Mouse (Mus musculus) E14TG2a.4 (cell line): ENCODE results near the gene Syndig1.

Experiments
- CTCF ChIP-seq: conservative IDR thresholded peaks from 2 replicates; pipeline ENCODE4 v1.5.1; 2014; ENCODE audit warnings: low read length
- NANOG ChIP-seq: IDR thresholded peaks from 2 replicates; pipeline ENCODE4 v1.6.1; 2014; ENCODE audit warnings: borderline replicate concordance, low read length, mixed read lengths
- POU5F1 ChIP-seq: IDR thresholded peaks from 2 replicates; pipeline ENCODE4 v1.6.1; 2014; ENCODE audit warnings: low read length, borderline replicate concordance

- TF ChIP-seq CTCF, result no peak
- no peak for TF ChIP-seq POU5F1
- TF ChIP-seq NANOG, result no peak
These were observed 98.5 kb downstream of the Syndig1 start for GRCm38 (mm10) chr2:149927481-149927880.
